Mouse (Mus musculus): Measurements from ENCODE around the gene Extl1. TPM values are rescaled to one million over a fixed set of nuclear protein-coding genes. Genes with fewer than 3 reads are reported as not detected.

Extl1 gene
- polyA plus RNA-seq, 1 experiment from 2014 or later = 0.25 TPM

- Histone ChIP-seq H3K9me3 (no peaks in the 10 kb centered on the region), H3K27ac (no peak overlapping the region), H3K27me3 (ENCODE audit: insufficient read depth, poor library complexity, severe bottlenecking) (peaks cover 44% of the 10 kb centered on the region), H3K4me3 (peak overlapping the region; percentile 26), H3K4me1 (replicated peaks) (peaks cover 44% of the 10 kb centered on the region), H3K36me3 (no peaks in the 10 kb centered on the region)
- WGBS = 21% methylated on average over 22 of the region's 22 CpGs
- DNase-seq (ENCODE audit: low spot score) = peak; percentile 70
These were observed 26.8 kb downstream of the Extl1 start for GRCm38 (mm10) chr4:134356591-134357460.

- DNase-seq (ENCODE audit: low spot score) = no peak
- Histone ChIP-seq H3K4me3 (no peak overlapping the region), H3K27me3 (ENCODE audit: insufficient read depth, poor library complexity, severe bottlenecking) (peaks cover 43% of the 10 kb centered on the region), H3K4me1 (replicated peaks) (peaks cover 49% of the 10 kb centered on the region), H3K36me3 (no peaks in the 10 kb centered on the region), H3K27ac (no peak overlapping the region), H3K9me3 (no peaks in the 10 kb centered on the region)
- 51% methylated on average over 16 of the region's 16 CpGs for WGBS
These were observed 27.7 kb downstream of the Extl1 start for GRCm38 (mm10) chr4:134355841-134356452.

- no peak for DNase-seq (ENCODE audit: low spot score)
- Histone ChIP-seq H3K36me3 (no peaks in the 10 kb centered on the region), H3K4me3 (no peak overlapping the region), H3K27me3 (ENCODE audit: insufficient read depth, poor library complexity, severe bottlenecking) (peaks cover 32% of the 10 kb centered on the region), H3K9me3 (no peaks in the 10 kb centered on the region), H3K27ac (no peak overlapping the region), H3K4me1 (replicated peaks) (peaks cover 52% of the 10 kb centered on the region)
- 73% methylated on average over 5 of the region's 5 CpGs for WGBS
These were observed 29.9 kb downstream of the Extl1 start for GRCm38 (mm10) chr4:134353527-134354409.

GRCm38 (mm10) chr4:134352929-134353328 lies 30.7 kb downstream of the Extl1 start:
- no peaks in the 10 kb centered on the region for H3K36me3 ChIP-seq
- H3K27ac ChIP-seq = no peak overlapping the region
- H3K4me3 ChIP-seq = no peak overlapping the region
- no peak for DNase-seq (ENCODE audit: low spot score)
- WGBS = 82% methylated on average over 7 of the region's 7 CpGs
- peaks cover 51% of the 10 kb centered on the region for H3K4me1 ChIP-seq (replicated peaks)
- peaks cover 24% of the 10 kb centered on the region for H3K27me3 ChIP-seq (ENCODE audit: insufficient read depth, poor library complexity, severe bottlenecking)
- H3K9me3 ChIP-seq = no peaks in the 10 kb centered on the region

GRCm38 (mm10) chr4:134352261-134352707 lies 31.4 kb downstream of the Extl1 start:
- peak overlapping the region; percentile 76 for H3K27ac ChIP-seq
- H3K4me3 ChIP-seq = no peak overlapping the region
- 60% methylated on average over 12 of the region's 12 CpGs for WGBS
- peaks cover 45% of the 10 kb centered on the region for H3K4me1 ChIP-seq (replicated peaks)
- peaks cover 17% of the 10 kb centered on the region for H3K27me3 ChIP-seq (ENCODE audit: insufficient read depth, poor library complexity, severe bottlenecking)
- no peaks in the 10 kb centered on the region for H3K36me3 ChIP-seq
- no peaks in the 10 kb centered on the region for H3K9me3 ChIP-seq
- no peak for DNase-seq (ENCODE audit: low spot score)

GRCm38 (mm10) chr4:134351329-134352260 lies 32.1 kb downstream of the Extl1 start:
- peak; percentile 42 for DNase-seq (ENCODE audit: low spot score)
- 36% methylated on average over 18 of the region's 18 CpGs for whole genome bisulfite sequencing
- Histone ChIP-seq H3K4me3 (no peak overlapping the region), H3K27ac (peak overlapping the region; percentile 76), H3K4me1 (replicated peaks) (peaks cover 40% of the 10 kb centered on the region), H3K9me3 (no peaks in the 10 kb centered on the region), H3K36me3 (no peaks in the 10 kb centered on the region), H3K27me3 (ENCODE audit: insufficient read depth, poor library complexity, severe bottlenecking) (peaks cover 20% of the 10 kb centered on the region)

GRCm38 (mm10) chr4:134350641-134351040 lies 33.0 kb downstream of the Extl1 start:
- Histone ChIP-seq H3K9me3 (no peaks in the 10 kb centered on the region), H3K4me3 (no peak overlapping the region), H3K27me3 (ENCODE audit: insufficient read depth, poor library complexity, severe bottlenecking) (peaks cover 21% of the 10 kb centered on the region), H3K27ac (no peak overlapping the region), H3K36me3 (no peaks in the 10 kb centered on the region), H3K4me1 (replicated peaks) (peaks cover 32% of the 10 kb centered on the region)
- DNase-seq (ENCODE audit: low spot score) = no peak
- WGBS = 86% methylated on average over 6 of the region's 6 CpGs

GRCm38 (mm10) chr4:134349829-134350228 lies 33.8 kb downstream of the Extl1 start:
- Histone ChIP-seq H3K36me3 (no peaks in the 10 kb centered on the region), H3K27me3 (ENCODE audit: insufficient read depth, poor library complexity, severe bottlenecking) (peaks cover 24% of the 10 kb centered on the region), H3K4me3 (no peak overlapping the region), H3K27ac (no peak overlapping the region), H3K9me3 (no peaks in the 10 kb centered on the region), H3K4me1 (replicated peaks) (peaks cover 30% of the 10 kb centered on the region)
- WGBS = 92% methylated on average over 7 of the region's 7 CpGs
- no peak for DNase-seq (ENCODE audit: low spot score)

- Histone ChIP-seq H3K27me3 (ENCODE audit: insufficient read depth, poor library complexity, severe bottlenecking) (peaks cover 37% of the 10 kb centered on the region), H3K36me3 (no peaks in the 10 kb centered on the region), H3K27ac (no peak overlapping the region), H3K4me1 (replicated peaks) (peaks cover 33% of the 10 kb centered on the region), H3K9me3 (no peaks in the 10 kb centered on the region; the same call in 1 of the 2 replicates), H3K4me3 (no peak overlapping the region)
- WGBS = 81% methylated on average over 5 of the region's 5 CpGs
- DNase-seq (ENCODE audit: low spot score) = no peak
These were observed 35.1 kb downstream of the Extl1 start for GRCm38 (mm10) chr4:134348545-134348944.

GRCm38 (mm10) chr4:134348078-134348477 lies 35.6 kb downstream of the Extl1 start:
- H3K9me3 ChIP-seq = no peaks in the 10 kb centered on the region; the same call in 1 of the 2 replicates
- DNase-seq (ENCODE audit: low spot score) = no peak
- H3K36me3 ChIP-seq = no peaks in the 10 kb centered on the region
- no peak overlapping the region for H3K27ac ChIP-seq
- H3K27me3 ChIP-seq (ENCODE audit: insufficient read depth, poor library complexity, severe bottlenecking) = peaks cover 41% of the 10 kb centered on the region
- 75% methylated on average over 11 of the region's 11 CpGs for WGBS
- no peak overlapping the region for H3K4me3 ChIP-seq
- peaks cover 33% of the 10 kb centered on the region for H3K4me1 ChIP-seq (replicated peaks)

- Histone ChIP-seq H3K36me3 (no peaks in the 10 kb centered on the region), H3K27ac (no peak overlapping the region), H3K27me3 (ENCODE audit: insufficient read depth, poor library complexity, severe bottlenecking) (peaks cover 64% of the 10 kb centered on the region), H3K4me3 (no peak overlapping the region), H3K4me1 (replicated peaks) (peaks cover 15% of the 10 kb centered on the region), H3K9me3 (peaks cover 2% of the 10 kb centered on the region)
- 93% methylated on average over 15 of the region's 15 CpGs for WGBS
- DNase-seq (ENCODE audit: low spot score) = no peak
These were observed 37.8 kb downstream of the Extl1 start for GRCm38 (mm10) chr4:134345802-134346201.

- Histone ChIP-seq H3K27me3 (ENCODE audit: insufficient read depth, poor library complexity, severe bottlenecking) (peaks cover 71% of the 10 kb centered on the region), H3K27ac (no peak overlapping the region), H3K36me3 (no peaks in the 10 kb centered on the region), H3K9me3 (peaks cover 2% of the 10 kb centered on the region), H3K4me3 (no peak overlapping the region), H3K4me1 (replicated peaks) (peaks cover 13% of the 10 kb centered on the region)
- WGBS = 36% methylated on average over 3 of the region's 3 CpGs
- no peak for DNase-seq (ENCODE audit: low spot score)
These were observed 39.0 kb downstream of the Extl1 start for GRCm38 (mm10) chr4:134344620-134345019.

Measured in hindbrain, embryonic 10.5 days (tissue).